In genomic region chr1:36933965-36934585, GRCm38 (mm10) we compare ENCODE assay signal across 12 mouse cellular contexts. TPM values are rescaled to one million over a fixed set of nuclear protein-coding genes. Genes with fewer than 3 reads are reported as not detected.
A peak's percentile ranks its signal among the peaks of the same experiment; 100 is the strongest.
DNase-seq lines count a peak whose midpoint lies in the region; ATAC-seq and TF ChIP-seq lines count a peak whose summit lies in the region.
"Had no signal": no experiment of that assay in that cellular context is flagged by ENCODE, and none has a peak within 500 bp of the region (broad histone marks: within the 10 kb centered on the region; RNA-seq: fewer than 3 reads in every experiment).

No protein-coding gene starts in this region.

- peaks cover 8 to 31% of the 10 kb centered on the region in 2 experiments for H3K4me1 ChIP-seq in heart, embryonic 14.5 days (ENCODE audit: control insufficient read depth in 2 of 2, insufficient read depth in 2 of 2, low read length in 2 of 2)
- peaks cover 73% of the 10 kb centered on the region for H3K4me1 ChIP-seq in G1E (ENCODE audit: insufficient read depth, low read depth, low read length)
- H3K4me1 ChIP-seq in liver, embryonic 16.5 days (ENCODE audit: control insufficient read depth, low read depth, low read length), result peaks cover 62% of the 10 kb centered on the region

- TF ChIP-seq CTCF in G1E (IDR thresholded peaks at IDR 0.05; ENCODE audit: low read depth, low read length), result no peak

- no peaks in the 10 kb centered on the region for H3K9me3 ChIP-seq in heart, embryonic 14.5 days (ENCODE audit: control insufficient read depth, low read length)
- no peaks in the 10 kb centered on the region for H3K9me3 ChIP-seq in G1E (replicated peaks)
- H3K9me3 ChIP-seq in liver, embryonic 16.5 days (replicated peaks; ENCODE audit: control insufficient read depth, low read length), result no peaks in the 10 kb centered on the region
- H3K9me3 ChIP-seq: midbrain, embryonic 15.5 days had no signal

- DNase-seq in heart, postnatal 25 days (ENCODE audit: low spot score), result no peak
- DNase-seq in G1E (ENCODE audit: low spot score), result peak; percentile 72
- no peak for DNase-seq in lung, postnatal 10 days
- DNase-seq in testis, postnatal 14 days (ENCODE audit: low spot score), result no peak
- DNase-seq: cerebellum, postnatal 14 days; heart, postnatal 4 days; lung, postnatal 36 days had no signal

- no peak overlapping the region for H3K9ac ChIP-seq in heart, embryonic 14.5 days (ENCODE audit: low read length)
- H3K9ac ChIP-seq in liver, embryonic 16.5 days (ENCODE audit: low read depth, low read length), result peak overlapping the region; percentile 47
- H3K9ac ChIP-seq: midbrain, embryonic 15.5 days had no signal

- no peak overlapping the region for H3K27ac ChIP-seq in heart, embryonic 14.5 days (replicated peaks in 1 of 2; ENCODE audit: control insufficient read depth in 1 of 2, insufficient read depth in 1 of 2, low read depth in 2 of 2, low read length in 2 of 2)
- H3K27ac ChIP-seq in liver, embryonic 16.5 days (ENCODE audit: low read length), result peak overlapping the region; percentile 69
- H3K27ac ChIP-seq: midbrain, embryonic 15.5 days had no signal

- H3K4me3 ChIP-seq in heart, embryonic 14.5 days (ENCODE audit: control insufficient read depth in 1 of 2, insufficient read depth in 1 of 2, low read depth in 1 of 2, low read length in 2 of 2), result no peak overlapping the region
- H3K4me3 ChIP-seq in G1E (ENCODE audit: low read depth, low read length), result peak overlapping the region; percentile 55; the same call in 1 of the 2 replicates
- H3K4me3 ChIP-seq in liver, embryonic 16.5 days (ENCODE audit: low read depth, low read length), result peak overlapping the region; percentile 97
- H3K4me3 ChIP-seq: midbrain, embryonic 15.5 days had no signal

- ATAC-seq in heart, embryonic 14.5 days (ENCODE audit: insufficient number of reproducible peaks, insufficient read depth, low FRiP score, low read depth), result peak; percentile 50; the same call in 1 of the 2 replicates
- ATAC-seq in G1E (ENCODE audit: extremely low read depth, insufficient number of reproducible peaks, low FRiP score, poor library complexity, severe bottlenecking), result peak; percentile 83
- peak; percentile 29; the same call in 1 of the 2 replicates for ATAC-seq in common myeloid progenitor, adult 5-6 weeks (replicated peaks; ENCODE audit: low read depth, poor library complexity, severe bottlenecking)
- ATAC-seq in liver, embryonic 16.5 days (ENCODE audit: low read depth), result peak; percentile 92
- ATAC-seq: forebrain, embryonic 14.5 days; midbrain, embryonic 15.5 days had no signal

- H3K27me3 ChIP-seq in heart, embryonic 14.5 days (ENCODE audit: control insufficient read depth, insufficient read depth, low read length), result no peaks in the 10 kb centered on the region
- no peaks in the 10 kb centered on the region for H3K27me3 ChIP-seq in G1E (ENCODE audit: insufficient read depth, low read length)
- H3K27me3 ChIP-seq in liver, embryonic 16.5 days (ENCODE audit: control insufficient read depth, insufficient read depth, low read depth, low read length), result no peaks in the 10 kb centered on the region
- H3K27me3 ChIP-seq: midbrain, embryonic 15.5 days had no signal

- 37% methylated on average over 8 of the region's 8 CpGs for WGBS in heart, embryonic 14.5 days
- 43% methylated on average over 8 of the region's 8 CpGs for WGBS in liver, embryonic 16.5 days (ENCODE audit: insufficient replicate concordance)

- intact Hi-C loops in heart, postnatal 25 days (cut with DNase I), result loop anchor here (2.0 to 10.0 kb wide), 2 partner anchors 13 to 491 kb away; no protein-coding TSS in a partner anchor

- H3K36me3 ChIP-seq in heart, embryonic 14.5 days (ENCODE audit: control insufficient read depth, insufficient read depth, low read length), result no peaks in the 10 kb centered on the region
- peaks cover 41% of the 10 kb centered on the region for H3K36me3 ChIP-seq in G1E (replicated peaks)
- no peaks in the 10 kb centered on the region for H3K36me3 ChIP-seq in liver, embryonic 16.5 days (ENCODE audit: control insufficient read depth, insufficient read depth)
- H3K36me3 ChIP-seq: midbrain, embryonic 15.5 days had no signal

- H3K4me2 ChIP-seq in heart, embryonic 14.5 days (ENCODE audit: low read length), result 0 out of 2 replicates have a peak overlapping the region, but pooled peaks have one; percentile 2
- H3K4me2 ChIP-seq in liver, embryonic 16.5 days (ENCODE audit: low read depth, low read length), result peak overlapping the region; percentile 62
- H3K4me2 ChIP-seq: midbrain, embryonic 15.5 days had no signal

RNA-seq across cellular contexts. Expression of gene Tmem131, which starts 9.4 kb away (rescaled TPM):
- polyA plus RNA-seq in heart, embryonic 14.5 days (2014; fragmentation: Nextera tagmentation; extraction: Ambion mirVana), result 9.5 and 10.0 TPM in 2 replicates
- total RNA-seq in heart, postnatal 25 days (2021), result 10 to 100 TPM; 30.7 to 33.5 TPM
- total RNA-seq in G1E (2014; fragmentation: Nextera tagmentation) (298 and 313 TPM in 2 replicates), G1E (2017) (50.2 and 51.0 TPM in 2 replicates)
- polyA plus RNA-seq in G1E (2012), result 98.2 and 108 TPM in 2 replicates
- total RNA-seq in common myeloid progenitor, adult 5-6 weeks (2017), result 18.6 and 28.1 TPM in 2 replicates
- 7.7 and 8.8 TPM in 2 replicates for polyA plus RNA-seq in liver, embryonic 16.5 days (2015; fragmentation: Nextera tagmentation; extraction: Ambion mirVana)

Comparison
In these comparisons a context has a peak if more than half of its experiments do, and no peak if none do; other contexts are left out.
1. ATAC-seq: peak in every context shown above with its lines; median percentile 92 in liver, embryonic 16.5 days; 83 in G1E; 50 in heart, embryonic 14.5 days; 29 in common myeloid progenitor, adult 5-6 weeks.
2. H3K4me3 ChIP-seq: peak in G1E (single experiment) and liver, embryonic 16.5 days (single experiment); none in heart, embryonic 14.5 days (0 of 2).